Mouse (Mus musculus): ENCODE results near the gene Mfsd1.

The Mfsd1 gene

GRCm38 (mm10) chr3:67582273-67583124 lies at the start of gene Mfsd1:
Gene Mfsd1, plus strand, starts transcription at chr3:67582741.
- peak; percentile 97 for DNase-seq (ENCODE audit: low read depth, low spot score)

DNA sequence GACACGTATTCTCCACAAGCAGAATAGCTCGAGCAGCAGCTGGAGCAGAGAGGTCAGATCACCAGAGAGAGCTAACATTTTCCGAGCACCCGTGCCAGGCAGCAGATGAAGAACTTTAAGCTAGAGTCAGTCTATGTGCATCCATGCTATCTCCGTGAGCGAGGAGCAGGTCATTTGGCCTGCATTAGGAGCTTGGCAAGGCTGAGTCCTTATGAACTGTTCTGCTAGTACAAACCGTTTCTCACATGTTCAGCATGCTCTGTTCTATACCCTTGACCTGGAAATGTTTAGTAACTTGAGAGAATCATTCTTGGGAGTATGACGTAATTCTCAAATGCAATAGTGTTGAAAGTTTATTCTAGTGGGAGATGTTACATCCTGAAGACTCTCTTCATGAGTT lies 38.9 kb upstream of the Mfsd1 start:
- DNase-seq (ENCODE audit: low read depth, low spot score) = no peak

GRCm38 (mm10) chr3:67551193-67551592 lies 31.3 kb upstream of the Mfsd1 start:
- no peak for DNase-seq (ENCODE audit: low read depth, low spot score)

DNA sequence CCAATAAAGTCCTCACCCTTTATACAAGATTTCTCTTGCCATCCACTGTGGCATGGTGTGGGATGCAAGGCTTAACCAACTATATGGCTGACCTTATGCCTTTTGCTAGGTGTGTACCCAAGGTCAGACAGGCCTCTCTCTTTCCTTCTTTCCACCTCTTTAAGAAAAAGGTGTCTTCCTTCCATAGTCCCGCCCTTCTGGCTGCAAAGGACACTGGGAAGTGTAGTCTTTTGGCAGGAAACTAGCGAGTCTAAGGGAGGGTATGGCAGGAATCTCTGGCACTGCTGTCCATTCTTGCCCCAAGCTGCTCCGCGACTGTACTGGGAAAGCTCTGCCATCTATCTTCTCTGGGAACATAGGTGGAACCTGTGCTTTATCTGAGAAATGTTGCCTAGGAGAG lies 29.3 kb upstream of the Mfsd1 start:
- DNase-seq (ENCODE audit: low read depth, low spot score) = peak; percentile 33

DNA sequence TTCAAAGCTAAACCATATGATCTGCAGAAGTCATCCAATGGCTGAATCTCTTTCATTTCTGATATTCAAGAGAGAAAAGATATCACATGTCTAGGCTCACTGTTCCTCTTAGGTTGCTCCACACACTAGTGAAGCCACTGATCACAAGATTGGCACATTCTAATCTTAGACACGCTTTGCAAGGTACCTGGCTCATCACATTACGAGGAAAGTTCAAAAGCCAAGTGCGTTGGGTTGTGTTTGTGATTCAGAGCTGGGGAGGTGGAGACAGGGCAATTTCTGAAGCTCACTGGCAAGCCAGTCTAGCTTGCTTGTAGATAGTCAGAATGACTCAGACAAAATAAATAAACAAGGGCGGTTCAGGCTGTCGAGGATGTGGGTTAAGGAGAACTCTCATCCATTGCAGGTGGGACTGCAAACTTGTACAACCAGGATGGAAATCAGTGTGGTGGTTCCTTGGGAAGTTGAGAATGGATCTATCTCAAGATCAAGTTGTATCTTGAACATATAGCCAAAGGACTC lies 28.6 kb upstream of the Mfsd1 start:
- DNase-seq (ENCODE audit: low read depth, low spot score) = no peak

- no peak for DNase-seq (ENCODE audit: low read depth, low spot score)
Measured at GRCm38 (mm10) chr3:67555211-67555610, 27.3 kb upstream of the Mfsd1 start.

- DNase-seq (ENCODE audit: low read depth, low spot score) = no peak
Measured at GRCm38 (mm10) chr3:67557200-67557651, 25.3 kb upstream of the Mfsd1 start.

- DNase-seq (ENCODE audit: low read depth, low spot score) = no peak
Measured at GRCm38 (mm10) chr3:67557718-67558354, 24.7 kb upstream of the Mfsd1 start.

GRCm38 (mm10) chr3:67564731-67565357 lies 17.7 kb upstream of the Mfsd1 start:
- DNase-seq (ENCODE audit: low read depth, low spot score) = peak; percentile 22

DNA sequence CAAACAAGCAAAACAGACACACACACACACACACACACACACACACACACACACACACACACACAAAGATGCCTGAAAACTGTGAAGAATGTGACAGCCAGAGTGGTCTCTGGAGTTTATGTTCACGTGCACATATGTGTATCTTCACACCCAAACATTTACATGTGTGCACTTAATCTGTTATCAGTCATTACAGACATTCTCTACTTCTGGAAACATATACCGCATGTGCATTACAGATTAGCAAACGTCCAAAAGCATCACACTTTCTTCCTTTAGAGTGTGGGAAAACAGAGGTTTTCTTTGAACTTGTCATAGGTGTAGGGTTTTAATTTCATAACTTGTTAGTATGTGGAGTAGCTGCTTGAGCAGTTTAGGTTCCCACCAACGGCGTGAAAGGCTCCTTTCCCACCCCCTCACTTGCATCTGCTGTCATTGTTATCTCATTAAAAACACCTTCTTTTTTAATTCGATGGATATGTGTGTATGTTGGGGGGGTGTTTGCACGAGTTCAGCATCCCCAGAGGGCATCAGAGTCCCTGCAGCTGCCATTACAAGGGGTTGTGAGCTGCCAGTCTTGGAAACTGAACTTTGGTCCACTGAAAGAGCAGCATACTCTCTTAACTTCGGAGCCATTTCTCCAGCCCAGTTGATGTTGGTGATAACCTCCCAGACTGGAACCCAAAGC lies 16.9 kb upstream of the Mfsd1 start:
- DNase-seq (ENCODE audit: low read depth, low spot score) = no peak

DNA sequence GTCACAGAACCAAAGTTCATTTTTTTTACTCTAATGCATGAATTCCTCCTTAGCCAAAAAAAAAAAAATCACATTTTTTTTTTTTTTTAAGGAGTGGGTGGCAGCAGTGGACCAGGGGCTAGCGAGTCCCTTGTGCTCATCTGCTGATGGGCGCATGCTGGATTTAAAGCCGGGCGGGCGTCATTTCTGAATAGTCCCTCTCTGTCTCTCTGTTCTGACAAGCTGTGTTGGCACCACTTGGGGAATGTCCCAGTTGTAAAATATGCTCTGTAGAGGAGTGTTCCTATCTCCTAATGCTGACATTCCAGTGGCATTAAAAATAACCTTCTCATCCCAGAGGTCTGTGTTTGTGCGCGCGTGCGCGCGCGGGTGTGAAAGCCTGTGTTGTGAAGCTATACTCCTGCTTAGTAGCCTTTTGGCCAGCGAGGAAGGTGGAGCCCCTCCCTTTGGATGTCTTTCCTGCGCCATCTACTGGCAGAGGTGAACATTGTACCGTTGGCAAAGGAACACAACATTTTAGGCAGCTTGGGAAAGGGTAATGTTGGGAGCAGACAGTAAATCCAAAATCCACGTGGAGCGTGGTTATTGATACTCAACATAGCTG lies 14.4 kb upstream of the Mfsd1 start:
- DNase-seq (ENCODE audit: low read depth, low spot score) = peak; percentile 79

- peak; percentile 58 for DNase-seq (ENCODE audit: low read depth, low spot score)
Measured at GRCm38 (mm10) chr3:67572918-67573317, 9.6 kb upstream of the Mfsd1 start.

DNA sequence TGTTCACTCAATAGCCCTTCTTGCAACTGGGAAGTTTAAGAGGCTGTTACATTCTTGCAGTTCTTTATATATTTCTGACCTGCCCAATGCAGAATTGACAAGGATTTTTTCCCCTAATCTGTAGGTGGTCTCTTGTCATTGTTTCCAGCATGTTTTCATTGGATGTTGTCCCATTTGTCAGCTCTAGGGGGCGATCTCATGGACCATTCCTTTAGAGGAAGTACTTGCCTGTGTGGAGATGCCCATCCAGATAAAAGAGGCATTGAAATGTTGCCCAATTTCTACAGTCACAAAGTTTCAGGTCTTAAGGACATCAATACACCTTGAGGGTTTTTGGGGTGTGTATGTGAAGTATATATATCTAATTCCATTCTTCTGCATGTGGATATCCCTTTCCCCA lies 9.0 kb upstream of the Mfsd1 start:
- no peak for DNase-seq (ENCODE audit: low read depth, low spot score)

DNA sequence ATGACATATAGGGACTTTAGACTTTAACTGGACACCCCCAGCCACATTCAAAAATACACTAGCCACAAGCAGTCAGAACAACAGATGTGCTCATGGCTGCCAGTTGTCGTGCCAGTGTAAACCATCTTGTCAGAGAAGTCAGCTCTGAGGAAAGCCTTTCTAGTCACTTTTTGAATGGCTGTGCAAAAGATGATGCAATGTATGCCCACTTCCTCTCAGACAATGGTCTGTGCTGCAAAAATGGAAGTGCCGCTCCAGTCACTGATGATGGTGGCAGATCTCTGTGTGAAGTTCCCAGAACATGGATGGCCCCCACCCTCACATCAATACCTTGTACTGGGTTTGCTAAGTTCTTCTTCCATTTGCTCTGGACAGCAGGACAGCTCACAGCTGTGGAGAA lies 6.3 kb upstream of the Mfsd1 start:
- DNase-seq (ENCODE audit: low read depth, low spot score) = no peak

DNA sequence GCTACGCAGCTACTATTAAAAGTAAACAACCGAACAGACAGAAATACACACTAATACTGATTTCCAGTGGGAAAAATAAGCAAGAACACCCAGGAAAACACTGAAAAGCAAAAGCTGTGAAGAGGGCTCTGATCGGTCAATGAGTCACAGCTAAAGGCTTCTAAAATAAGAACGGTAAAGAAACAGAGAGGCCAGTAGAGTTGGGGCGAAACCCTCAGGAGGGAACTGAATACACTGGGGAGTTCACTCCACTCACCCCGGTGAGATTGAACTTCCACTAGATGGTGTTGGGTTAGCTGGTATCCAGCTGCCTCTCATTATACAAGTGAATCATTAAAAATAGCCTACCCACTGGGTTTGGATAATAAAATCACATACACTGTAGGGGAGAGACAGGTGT lies 5.8 kb upstream of the Mfsd1 start:
- DNase-seq (ENCODE audit: low read depth, low spot score) = no peak

GRCm38 (mm10) chr3:67583125-67583845 lies 744 bp downstream of the Mfsd1 start:
- no peak for DNase-seq (ENCODE audit: low read depth, low spot score)

DNA sequence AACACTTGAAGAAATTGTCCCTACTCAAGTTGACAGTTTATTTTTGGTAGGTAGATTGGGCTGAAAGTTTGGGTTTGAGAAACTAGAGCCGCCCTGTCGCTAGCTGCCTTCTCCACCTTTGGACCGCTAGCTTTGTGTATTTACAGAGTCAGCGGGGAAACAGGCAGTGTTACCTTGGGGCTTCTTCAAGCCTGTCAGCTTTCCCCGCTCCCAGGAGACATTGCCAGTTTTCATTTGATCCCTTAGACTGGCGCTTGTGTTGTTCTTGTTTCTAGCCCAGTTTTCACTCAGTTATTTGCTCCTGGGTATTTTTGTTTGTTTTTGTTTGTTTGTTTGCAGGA lies 1.3 kb downstream of the Mfsd1 start:
- no peak for DNase-seq (ENCODE audit: low read depth, low spot score)

DNA sequence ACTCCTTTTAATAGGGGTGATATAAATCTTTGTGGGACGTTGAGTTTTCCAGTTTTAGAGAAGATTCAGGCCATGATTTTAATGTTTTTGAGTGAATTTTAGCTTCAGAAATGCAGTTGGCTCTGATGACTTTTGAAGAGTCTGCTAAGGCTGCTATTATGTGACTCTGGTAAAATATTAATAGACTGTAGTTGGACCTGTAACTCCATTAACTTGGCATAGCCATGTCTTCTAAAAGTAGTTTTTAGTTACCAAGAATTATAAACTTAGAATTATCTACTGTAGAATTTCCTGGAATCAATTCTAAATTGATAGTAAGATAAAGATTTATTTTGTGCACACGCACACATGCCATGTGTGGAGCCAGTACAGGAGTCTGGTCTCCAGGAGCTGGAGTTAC lies 4.0 kb downstream of the Mfsd1 start:
- no peak for DNase-seq (ENCODE audit: low read depth, low spot score)

- peak; percentile 18 for DNase-seq (ENCODE audit: low read depth, low spot score)
Measured at GRCm38 (mm10) chr3:67587430-67587829, 4.9 kb downstream of the Mfsd1 start.

- DNase-seq (ENCODE audit: low read depth, low spot score) = no peak
Measured at GRCm38 (mm10) chr3:67601616-67602138, 19.1 kb downstream of the Mfsd1 start.

DNA sequence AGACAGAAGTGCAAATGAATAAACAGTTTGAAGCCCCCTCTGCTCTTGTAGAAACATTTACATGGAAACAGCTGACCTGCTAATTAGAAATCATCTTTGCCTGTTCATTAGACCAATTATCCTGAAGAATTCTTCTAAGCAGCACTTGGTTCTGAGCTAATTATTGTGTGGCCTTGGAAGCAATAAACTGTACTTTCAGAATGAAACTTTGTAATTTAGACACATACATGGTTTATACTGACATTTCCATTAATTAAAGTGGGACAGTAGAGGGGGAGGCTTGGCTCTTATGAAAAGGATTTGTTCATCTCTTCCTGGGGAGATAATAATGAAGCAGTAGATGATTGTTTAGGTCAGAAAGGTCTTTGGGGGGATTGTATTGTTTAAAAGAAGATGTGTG lies 35.7 kb downstream of the Mfsd1 start:
- no peak for DNase-seq (ENCODE audit: low read depth, low spot score)
